Mouse (Mus musculus) kidney, embryonic 15.5 days (tissue): ENCODE measurements around the gene Skiv2l. TPM values are rescaled to one million over a fixed set of nuclear protein-coding genes. Genes with fewer than 3 reads are reported as not detected.
"Not testable (repeated sequence)": the region's sequence is repeated elsewhere in the genome, so short reads cannot be mapped to it uniquely, and the experiment has no call there.

Experiments used
- ATAC-seq: fragments of 200-750 bp; cut with Nextera tagmentation; replicated peaks from 2 replicates; pipeline ENCODE4 v1.8.0; 2017; ENCODE audit warnings: moderate TSS enrichment; ENCODE audit not compliant: low FRiP score
- H3K27ac ChIP-seq: fragments of 300-500 bp; sonication (generic); 2 replicates; pipeline ENCODE4 v1.5.1; 2015; ENCODE audit warnings: mild to moderate bottlenecking, inconsistent platforms
- H3K27me3 ChIP-seq: fragments of 300-500 bp; sonication (generic); 2 replicates; pipeline ENCODE4 v1.6.1; 2015; ENCODE audit warnings: inconsistent platforms
- H3K36me3 ChIP-seq: fragments of 300-500 bp; sonication (generic); 2 replicates; pipeline ENCODE4 v1.6.1; 2015; ENCODE audit warnings: inconsistent platforms
- H3K4me1 ChIP-seq: fragments of 300-500 bp; sonication (generic); 2 replicates; pipeline ENCODE4 v1.6.1; 2015; ENCODE audit warnings: inconsistent platforms
- H3K4me2 ChIP-seq: fragments of 300-500 bp; sonication (generic); 2 replicates; pipeline ENCODE4 v1.6.1; 2015; ENCODE audit warnings: moderate library complexity, mild to moderate bottlenecking, inconsistent platforms
- H3K4me3 ChIP-seq: fragments of 300-500 bp; sonication (generic); replicated peaks from 2 replicates; pipeline ENCODE4 v1.5.1; 2015; ENCODE audit warnings: mild to moderate bottlenecking, inconsistent platforms
- H3K9ac ChIP-seq: fragments of 300-500 bp; sonication (generic); 2 replicates; pipeline ENCODE4 v1.6.1; 2015; ENCODE audit warnings: mild to moderate bottlenecking, inconsistent platforms
- H3K9me3 ChIP-seq: fragments of 300-500 bp; sonication (generic); replicated peaks from 2 replicates; pipeline ENCODE4 v1.6.1; 2016; ENCODE audit warnings: inconsistent platforms
- WGBS: fragments of 180-500 bp; shearing (Covaris S2); methylation state at CpG from one replicate; pipeline ENCODE4 v1.1.7; 2015; ENCODE audit warnings: mixed read lengths; 5-methylcytosine and 5-hydroxymethylcytosine counted together
- polyA plus RNA-seq: library from polyadenylated mRNA; unstranded; fragments of >200 nt; fragmentation: Nextera tagmentation; extraction: Ambion mirVana; gene quantifications from 2 replicates; pipeline ENCODE4 v1.2.1, GENCODE M21; 2015

Gene Skiv2l
- polyA plus RNA-seq, 1 experiment from 2014 or later = 53.1 TPM

DNA sequence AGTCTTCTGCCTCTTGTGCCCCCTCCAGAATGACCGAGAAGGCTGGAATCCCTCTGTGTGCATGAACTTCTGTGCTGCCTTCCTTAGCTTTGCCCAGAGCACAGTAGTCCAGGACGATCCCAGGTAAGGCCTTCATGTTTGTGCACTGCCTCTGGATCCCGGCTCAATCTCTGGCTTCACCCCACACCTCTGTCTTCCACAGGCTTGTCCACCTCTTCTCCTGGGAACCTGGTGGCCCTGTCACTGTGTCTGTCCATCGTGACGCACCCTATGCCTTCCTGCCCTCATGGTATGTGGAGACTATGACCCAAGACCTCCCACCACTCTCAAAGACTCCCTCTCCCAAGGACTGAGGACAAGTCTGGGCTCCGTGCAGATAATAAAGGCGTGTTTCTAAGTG is 11.2 kb downstream of the Skiv2l start:
- Histone ChIP-seq H3K4me1 (peaks cover 25% of the 10 kb centered on the region), H3K36me3 (peaks cover 55% of the 10 kb centered on the region), H3K27ac (no peak overlapping the region), H3K4me3 (peak overlapping the region; percentile 12; the same call in 1 of the 2 replicates), H3K9me3 (no peaks in the 10 kb centered on the region), H3K4me2 (0 out of 2 replicates have a peak overlapping the region, but pooled peaks have one; percentile 9), H3K9ac (no peak overlapping the region), H3K27me3 (no peaks in the 10 kb centered on the region)
- 88% methylated on average over 7 of the region's 7 CpGs for WGBS
- ATAC-seq = no peak

DNA sequence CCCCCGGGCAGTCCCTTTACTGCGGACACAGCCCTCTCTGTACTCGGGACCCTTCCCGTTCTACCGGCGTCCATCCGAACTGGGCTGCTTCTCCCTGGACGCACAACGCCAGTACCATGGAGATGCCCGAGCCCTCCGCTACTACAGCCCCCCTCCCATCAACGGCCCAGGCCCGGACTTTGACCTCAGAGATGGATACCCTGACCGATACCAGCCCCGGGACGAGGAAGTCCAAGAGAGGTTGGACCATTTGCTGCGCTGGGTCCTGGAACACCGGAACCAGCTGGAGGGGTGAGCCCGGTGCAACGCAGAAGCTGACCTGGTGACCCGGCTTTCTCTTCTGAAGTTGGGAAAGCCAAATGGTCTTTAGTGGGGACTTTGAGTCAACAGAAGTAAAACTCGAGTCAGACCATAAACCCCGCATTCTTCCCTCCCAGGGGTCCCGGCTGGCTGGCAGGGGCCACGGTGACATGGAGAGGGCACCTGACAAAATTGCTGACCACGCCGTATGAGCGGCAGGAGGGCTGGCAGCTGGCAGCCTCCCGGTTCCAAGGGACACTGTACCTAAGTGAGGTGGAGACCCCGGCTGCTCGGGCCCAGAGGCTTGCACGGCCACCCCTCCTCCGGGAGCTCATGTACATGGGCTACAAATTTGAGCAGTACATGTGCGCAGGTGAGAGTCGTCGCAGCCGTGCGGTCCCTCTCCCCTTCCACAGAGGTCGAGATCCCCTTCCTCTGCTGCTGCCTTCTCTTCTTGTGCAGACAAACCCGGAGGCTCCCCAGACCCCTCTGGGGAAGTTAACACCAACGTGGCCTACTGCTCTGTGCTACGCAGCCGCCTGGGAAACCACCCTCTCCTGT is 12.3 kb downstream of the Skiv2l start:
- WGBS = 25% methylated on average over 43 of the region's 43 CpGs
- Histone ChIP-seq H3K36me3 (peaks cover 55% of the 10 kb centered on the region), H3K9me3 (no peaks in the 10 kb centered on the region), H3K4me1 (peaks cover 25% of the 10 kb centered on the region), H3K27ac (peak overlapping the region; percentile 63), H3K9ac (peak overlapping the region; percentile 72), H3K27me3 (no peaks in the 10 kb centered on the region), H3K4me2 (peak overlapping the region; percentile 99), H3K4me3 (peak overlapping the region; percentile 74)
- peak; percentile 13; the same call in 1 of the 2 replicates for ATAC-seq

DNA sequence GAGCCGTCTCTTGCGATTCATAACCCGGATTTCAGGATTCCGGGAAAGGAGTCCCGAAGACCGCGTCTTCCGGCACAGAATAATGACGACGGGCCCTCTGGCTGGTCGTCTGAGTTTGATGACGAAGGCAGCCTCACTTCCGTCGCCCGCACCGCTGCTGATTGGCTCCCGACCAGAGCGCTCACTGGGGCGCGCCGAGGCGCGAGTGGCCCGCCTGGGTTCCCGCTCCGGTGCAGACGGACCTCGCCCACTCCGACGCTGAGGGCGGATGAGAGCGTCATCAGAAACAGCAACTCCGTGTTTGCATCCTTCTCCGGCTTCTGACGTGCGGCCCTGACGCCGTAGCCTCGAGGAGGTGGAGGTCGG is 13.2 kb downstream of the Skiv2l start, which contains the start of the genes Stk19 and Dxo:
Gene Stk19, minus strand, starts transcription at position 90 of the 366 bp plus-strand sequence.
Gene Dxo, plus strand, starts transcription at position 164 of the 366 bp plus-strand sequence.
- Histone ChIP-seq H3K27me3 (no peaks in the 10 kb centered on the region), H3K4me2 (peak within 1 kb of the TSS; percentile 99), H3K36me3 (peaks cover 55% of the 10 kb centered on the region), H3K27ac (peak within 1 kb of the TSS; percentile 63), H3K4me1 (peaks cover 25% of the 10 kb centered on the region), H3K9me3 (no peaks in the 10 kb centered on the region), H3K9ac (peak within 1 kb of the TSS; percentile 72), H3K4me3 (peak within 1 kb of the TSS; percentile 74)
- peak; percentile 94 for ATAC-seq
- under 1% methylated on average over 40 of the region's 40 CpGs for WGBS

DNA sequence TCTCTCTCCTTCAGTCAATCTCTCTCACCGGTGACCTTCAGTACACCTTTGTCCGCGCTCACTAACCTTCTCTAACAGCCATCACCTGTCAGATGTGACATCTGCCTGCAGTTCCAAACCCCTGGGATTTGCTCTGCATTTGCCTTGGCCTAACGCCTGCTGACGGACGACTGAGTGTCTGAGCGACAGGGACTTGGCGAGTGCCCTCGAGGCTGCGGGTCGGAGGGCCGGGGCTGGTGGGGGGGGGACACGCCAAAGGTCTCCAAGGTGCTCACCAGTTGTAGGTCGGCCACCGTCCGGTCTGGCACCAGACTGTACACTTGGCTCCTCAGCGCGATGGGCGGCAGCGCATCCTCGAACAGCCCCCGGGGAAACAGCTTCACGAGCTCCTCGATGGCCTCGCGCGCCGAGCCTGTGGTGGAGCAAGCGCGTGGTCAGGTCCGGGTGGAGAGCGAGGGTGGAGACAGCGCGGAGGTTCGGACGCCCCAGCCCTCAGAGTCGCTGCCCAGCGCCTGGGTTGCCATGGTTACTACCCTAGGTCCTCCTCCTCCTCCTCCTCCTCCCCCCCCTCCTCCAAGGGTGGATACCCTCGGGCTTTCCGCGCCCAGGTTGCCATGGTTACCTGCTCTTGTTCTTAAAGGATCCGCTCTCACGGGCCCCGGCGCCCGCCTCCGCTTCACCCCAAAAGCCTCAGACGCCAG is 13.7 kb downstream of the Skiv2l start:
- Histone ChIP-seq H3K9me3 (no peaks in the 10 kb centered on the region), H3K27ac (peak overlapping the region; percentile 63), H3K9ac (peak overlapping the region; percentile 72), H3K4me2 (peak overlapping the region; percentile 99), H3K27me3 (no peaks in the 10 kb centered on the region), H3K4me3 (peak overlapping the region; percentile 74), H3K36me3 (peaks cover 53% of the 10 kb centered on the region), H3K4me1 (peaks cover 25% of the 10 kb centered on the region)
- ATAC-seq = peak; percentile 75
- WGBS = 3% methylated on average over 48 of the region's 48 CpGs

DNA sequence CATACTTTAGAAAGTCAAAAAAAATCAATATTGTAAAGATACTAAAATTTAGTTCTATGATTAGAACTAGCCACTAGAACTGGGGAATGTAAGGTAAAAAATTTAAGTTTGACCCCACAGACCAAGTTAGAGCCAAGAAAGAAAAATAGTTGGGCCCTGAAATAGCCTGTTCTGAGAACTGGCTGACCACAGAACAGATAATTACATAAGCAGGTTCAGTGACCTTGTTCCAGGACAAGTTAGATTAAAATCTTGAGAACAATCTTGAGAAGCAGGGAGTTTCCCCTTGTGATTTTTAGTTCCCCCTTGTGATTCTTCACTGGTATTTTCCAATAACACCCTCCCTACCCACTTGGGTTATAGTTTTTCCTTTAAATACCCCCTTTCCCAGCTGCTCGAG is 19.2 kb downstream of the Skiv2l start:
- WGBS = 88% methylated on average over 1 of the region's 1 CpGs
- H3K4me2 ChIP-seq, H3K27ac ChIP-seq, H3K9ac ChIP-seq, H3K4me3 ChIP-seq, ATAC-seq, H3K9me3 ChIP-seq, H3K4me1 ChIP-seq, H3K27me3 ChIP-seq: not testable (repeated sequence)
- H3K36me3 ChIP-seq = peaks cover 80% of the 10 kb centered on the region

DNA sequence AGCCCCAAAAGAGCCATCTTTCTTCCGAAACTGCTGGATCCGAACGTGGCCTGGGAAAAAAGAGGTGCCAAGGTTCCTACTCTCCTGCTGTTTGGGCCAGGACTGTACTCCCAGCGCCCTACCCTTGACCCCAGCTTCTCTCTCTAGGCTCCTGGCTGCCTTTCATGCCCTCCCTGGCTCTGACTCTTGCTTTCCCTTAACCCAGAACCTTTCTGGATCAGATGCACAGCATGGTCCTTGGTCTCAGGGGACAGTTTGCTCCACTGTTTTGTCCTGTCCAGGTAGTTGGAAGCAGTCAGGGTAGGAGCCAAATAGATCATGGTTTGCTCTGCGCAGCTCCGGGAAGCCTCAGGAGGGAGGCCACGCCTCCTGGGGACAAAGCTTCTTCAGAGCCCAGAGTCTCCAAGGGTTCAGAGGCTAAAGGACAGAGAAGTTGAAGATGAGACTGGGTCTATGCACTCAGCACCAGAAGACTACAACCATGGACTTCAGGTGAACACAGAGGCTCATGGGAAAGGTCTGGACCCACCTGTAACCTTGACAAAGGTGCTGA is 35.1 kb downstream of the Skiv2l start:
- Histone ChIP-seq H3K27ac (no peak overlapping the region), H3K9ac (no peak overlapping the region), H3K36me3 (no peaks in the 10 kb centered on the region), H3K4me3 (no peak overlapping the region), H3K4me1 (no peaks in the 10 kb centered on the region), H3K9me3 (no peaks in the 10 kb centered on the region), H3K27me3 (no peaks in the 10 kb centered on the region), H3K4me2 (no peak overlapping the region)
- 85% methylated on average over 7 of the region's 7 CpGs for WGBS
- ATAC-seq = no peak

DNA sequence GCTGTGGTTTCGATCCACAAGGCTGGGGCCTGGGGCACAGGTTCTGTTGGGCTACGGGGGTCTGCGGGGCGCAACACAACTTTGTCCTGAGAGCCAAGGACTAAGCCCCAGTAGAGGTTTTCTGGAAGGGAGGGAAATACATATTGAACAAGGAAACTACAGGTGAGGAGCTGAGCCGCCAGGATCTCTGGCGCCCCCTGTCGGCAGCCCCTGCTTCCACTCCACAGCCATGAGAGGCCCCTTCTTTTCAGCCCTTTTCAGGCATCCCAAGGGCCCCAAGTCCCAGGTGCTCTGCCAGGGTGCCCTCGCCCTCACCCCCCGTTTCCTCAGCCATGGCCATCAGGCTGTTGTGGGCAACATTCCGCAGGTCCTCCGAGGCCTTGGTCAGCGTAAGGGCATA is 36.3 kb downstream of the Skiv2l start:
- not testable (repeated sequence) for H3K4me1 ChIP-seq, ATAC-seq, H3K4me3 ChIP-seq, H3K36me3 ChIP-seq, H3K9ac ChIP-seq, H3K27me3 ChIP-seq, H3K27ac ChIP-seq, H3K9me3 ChIP-seq, H3K4me2 ChIP-seq
- 61% methylated on average over 12 of the region's 12 CpGs for WGBS

DNA sequence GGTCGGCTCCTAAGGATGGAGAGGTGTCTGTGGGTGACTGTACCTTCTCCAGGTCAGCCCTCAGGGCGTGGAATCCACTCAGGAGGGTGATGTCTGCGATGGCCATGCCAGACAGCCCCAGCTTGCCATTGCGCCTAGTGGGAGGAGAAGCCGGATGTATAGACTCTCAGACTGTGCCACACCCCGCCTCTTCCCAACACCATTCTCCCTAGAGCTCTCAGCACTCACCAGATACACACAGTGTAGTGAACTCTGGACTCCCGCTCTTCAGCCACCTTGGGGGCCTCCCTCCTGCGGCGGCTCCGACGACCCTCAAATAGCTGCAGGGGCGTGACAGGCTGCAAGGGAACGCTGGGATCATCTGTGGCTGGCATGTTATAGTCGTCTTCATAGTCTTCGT is 38.7 kb downstream of the Skiv2l start:
- H3K36me3 ChIP-seq = no peaks in the 10 kb centered on the region
- H3K4me3 ChIP-seq = no peak overlapping the region
- WGBS = 73% methylated on average over 15 of the region's 15 CpGs
- H3K27ac ChIP-seq = no peak overlapping the region
- H3K9me3 ChIP-seq = no peaks in the 10 kb centered on the region
- no peak for ATAC-seq
- no peaks in the 10 kb centered on the region for H3K27me3 ChIP-seq
- H3K9ac ChIP-seq = no peak overlapping the region
- H3K4me1 ChIP-seq = no peaks in the 10 kb centered on the region
- no peak overlapping the region for H3K4me2 ChIP-seq

DNA sequence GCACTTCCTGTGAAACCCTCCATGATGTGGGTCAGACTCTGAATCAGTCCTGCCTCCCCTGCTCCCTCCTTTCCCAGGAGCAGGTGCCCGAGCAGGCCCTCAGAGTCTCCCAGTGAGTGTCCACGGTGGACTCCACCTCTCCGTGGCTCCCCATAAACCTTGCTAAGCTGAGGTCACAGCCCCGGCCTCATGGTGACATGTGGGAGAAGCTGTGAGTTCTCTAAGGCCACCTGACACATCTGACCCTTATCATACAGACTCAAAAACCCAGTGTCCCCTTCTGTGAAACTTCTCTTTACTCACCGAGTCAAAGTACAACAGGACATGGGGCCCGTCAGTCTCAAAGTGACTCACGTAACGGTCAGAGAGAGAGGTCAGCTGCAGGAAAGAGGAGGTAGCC is 39.2 kb downstream of the Skiv2l start:
- H3K9me3 ChIP-seq, H3K4me3 ChIP-seq, H3K27ac ChIP-seq, H3K27me3 ChIP-seq, H3K4me1 ChIP-seq, ATAC-seq, H3K9ac ChIP-seq, H3K36me3 ChIP-seq, H3K4me2 ChIP-seq: not testable (repeated sequence)
- WGBS = 74% methylated on average over 8 of the region's 8 CpGs

DNA sequence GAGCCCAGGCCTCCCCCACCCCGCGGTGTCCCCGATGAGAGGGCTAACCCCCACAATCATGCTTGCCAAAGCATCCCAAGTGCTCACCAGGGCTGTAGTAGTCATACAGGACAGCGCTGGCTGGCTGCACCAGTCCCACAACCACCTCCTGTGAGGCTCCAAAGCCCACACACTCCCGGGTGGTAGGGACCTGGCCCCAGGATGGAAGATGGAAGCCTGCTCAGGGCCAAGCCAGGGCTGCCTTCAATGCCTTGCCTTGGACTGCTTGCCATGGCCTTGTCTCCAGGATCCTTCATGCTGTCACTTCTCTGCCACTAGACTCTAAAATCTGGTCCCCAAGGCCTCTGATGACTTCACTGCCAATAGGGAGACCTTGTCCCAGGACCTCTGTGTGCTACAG is 39.6 kb downstream of the Skiv2l start:
- not testable (repeated sequence) for H3K9ac ChIP-seq, H3K36me3 ChIP-seq, H3K4me1 ChIP-seq, H3K27ac ChIP-seq, H3K9me3 ChIP-seq, H3K4me2 ChIP-seq, H3K27me3 ChIP-seq, H3K4me3 ChIP-seq, ATAC-seq
- WGBS = 87% methylated on average over 5 of the region's 5 CpGs

DNA sequence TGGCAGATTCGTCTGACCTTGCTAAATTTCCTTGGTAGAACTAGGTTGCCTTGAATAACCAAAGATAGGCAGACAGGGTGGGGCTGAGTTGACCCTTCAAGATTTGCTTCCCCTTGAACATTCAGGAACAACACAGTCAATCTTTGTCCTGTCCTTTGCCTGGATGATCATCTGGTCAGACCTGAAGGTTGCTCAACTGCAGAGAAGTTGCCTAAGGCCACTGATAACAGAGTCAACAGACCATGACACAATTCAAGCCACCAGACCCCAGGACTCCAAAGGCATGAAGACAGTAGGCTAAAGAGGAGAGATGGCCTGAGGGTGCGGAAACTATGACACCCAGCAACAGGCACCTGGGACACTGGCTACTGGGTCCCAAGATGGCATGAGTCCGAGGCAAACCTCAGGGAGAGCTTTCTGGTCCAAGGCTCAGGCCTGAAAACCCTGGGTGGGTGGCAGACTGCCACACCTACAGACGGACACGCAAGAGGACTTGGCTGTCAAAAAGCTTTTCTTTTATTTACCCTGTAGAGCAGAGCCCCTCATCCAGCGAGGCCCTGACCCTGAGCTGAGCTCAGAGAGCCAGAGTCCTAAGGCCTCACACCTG is 41.3 kb downstream of the Skiv2l start:
- Histone ChIP-seq H3K4me1 (no peaks in the 10 kb centered on the region), H3K4me2 (no peak overlapping the region), H3K9ac (no peak overlapping the region), H3K27me3 (no peaks in the 10 kb centered on the region), H3K4me3 (no peak overlapping the region), H3K27ac (no peak overlapping the region), H3K36me3 (no peaks in the 10 kb centered on the region), H3K9me3 (peaks cover 6% of the 10 kb centered on the region; the same call in 1 of the 2 replicates)
- WGBS = 82% methylated on average over 6 of the region's 6 CpGs
- ATAC-seq = no peak

DNA sequence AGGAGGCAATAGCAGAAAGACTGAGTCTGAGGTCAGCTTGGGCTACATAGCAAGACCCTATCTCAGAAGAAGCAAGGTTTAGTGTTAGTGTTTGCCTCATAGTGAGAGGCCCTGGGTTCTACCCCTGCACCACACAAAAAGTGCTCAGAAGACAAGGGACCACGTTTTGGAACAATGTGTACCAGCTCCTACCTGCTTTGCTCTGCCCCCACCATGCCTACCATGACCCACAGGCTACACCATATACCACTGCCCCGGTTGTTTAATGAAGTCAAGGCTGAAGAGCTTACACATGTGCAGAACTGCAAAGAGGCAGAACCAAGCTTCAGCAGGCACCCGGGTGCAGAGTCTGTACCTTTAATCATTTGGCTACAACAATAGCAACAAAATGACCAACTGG is 42.8 kb downstream of the Skiv2l start:
- no peaks in the 10 kb centered on the region for H3K36me3 ChIP-seq
- H3K9me3 ChIP-seq = peaks cover 6% of the 10 kb centered on the region; the same call in 1 of the 2 replicates
- no peak for ATAC-seq
- no peak overlapping the region for H3K27ac ChIP-seq
- no peak overlapping the region for H3K4me2 ChIP-seq
- H3K4me1 ChIP-seq = no peaks in the 10 kb centered on the region
- no peaks in the 10 kb centered on the region for H3K27me3 ChIP-seq
- 63% methylated on average over 3 of the region's 3 CpGs for WGBS
- no peak overlapping the region for H3K4me3 ChIP-seq
- no peak overlapping the region for H3K9ac ChIP-seq
